Mouse (Mus musculus) neural tube, embryonic 10.5 days (tissue): Measurements from ENCODE around the gene Wdr74.

Source experiments
- DNase-seq: peaks from one replicate; pipeline ENCODE4 v3.0.0-alpha.2; 2017; ENCODE audit warnings: low spot score; ENCODE audit errors: extremely low spot score

The Wdr74 gene

DNA sequence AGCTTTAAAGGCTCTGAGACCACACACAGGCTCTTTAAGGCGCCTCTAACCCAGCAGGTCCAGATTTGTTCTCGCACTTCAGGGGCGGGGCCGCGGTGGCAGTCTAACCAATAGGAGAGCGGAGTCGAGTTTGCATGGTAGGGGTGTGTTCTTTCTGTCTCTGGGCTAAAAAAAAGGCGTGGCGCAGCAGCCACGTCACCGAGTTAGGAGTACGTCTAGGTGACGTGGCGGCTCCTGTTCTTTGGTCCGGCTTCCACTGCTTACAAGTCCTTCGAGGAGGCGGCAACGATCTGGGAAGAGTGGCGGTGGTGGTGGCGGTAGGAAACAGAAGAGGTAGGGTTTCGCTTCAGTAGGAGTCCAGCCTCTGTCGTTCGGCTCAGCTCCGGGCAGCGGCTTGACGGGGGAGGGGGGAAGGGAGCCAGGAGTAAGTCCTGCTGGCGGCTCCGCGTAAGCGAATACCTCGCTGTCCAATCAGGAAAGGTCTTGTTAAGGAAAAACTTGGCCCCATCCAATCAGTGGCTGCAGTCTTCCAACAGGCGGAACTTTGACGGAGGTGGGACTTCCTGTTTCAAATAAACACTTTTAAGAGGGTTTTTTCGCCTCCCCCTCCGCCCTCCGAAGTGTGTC, 5.7 kb downstream of the Wdr74 start, which contains the start of gene Stx5a:
TSS of gene Stx5a (plus strand) at position 171 of the 627 bp plus-strand sequence.
- DNase-seq, result peak; percentile 98

DNA sequence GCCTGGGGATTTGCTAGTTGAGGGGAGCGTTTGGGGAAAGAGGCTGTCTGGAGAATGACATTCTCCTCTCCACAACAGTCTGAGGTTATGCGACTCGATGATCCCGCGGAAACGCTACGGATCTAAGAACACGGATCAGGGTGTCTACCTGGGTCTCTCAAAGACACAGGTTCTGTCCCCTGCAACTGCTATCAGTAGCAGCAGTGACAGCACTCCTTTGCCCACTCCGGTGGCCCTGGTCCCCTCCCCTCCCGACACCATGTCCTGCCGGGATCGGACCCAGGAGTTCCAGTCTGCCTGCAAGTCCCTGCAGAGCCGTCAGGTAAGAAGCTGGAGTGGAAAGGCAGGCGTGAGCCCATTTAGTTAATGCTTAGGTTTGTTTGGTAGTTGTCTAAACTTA, 6.5 kb downstream of the Wdr74 start:
- DNase-seq, result no peak

- no peak for DNase-seq
Observed at GRCm38 (mm10) chr19:8745382-8745781, 9.8 kb downstream of the Wdr74 start.

DNA sequence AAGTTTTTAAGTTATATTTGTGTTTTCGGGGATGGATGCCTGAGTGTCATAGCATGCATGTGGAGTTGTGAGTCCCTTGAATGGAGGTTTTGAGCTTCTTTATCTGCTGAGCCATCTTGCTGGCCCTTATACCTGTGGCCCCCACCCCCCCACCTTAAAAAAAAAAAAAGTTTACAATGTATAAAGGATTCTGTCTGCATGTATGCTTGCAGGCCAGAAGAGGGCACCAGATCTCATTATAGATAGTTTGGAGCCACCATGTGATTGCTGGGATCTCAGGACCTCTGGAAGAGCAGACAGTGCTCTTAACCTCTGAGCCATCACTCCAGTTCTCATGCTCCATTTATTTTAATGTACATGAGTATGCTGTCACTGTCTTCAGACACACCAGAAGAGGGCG, 11.7 kb downstream of the Wdr74 start:
- DNase-seq, result no peak

- DNase-seq, result no peak
Observed at GRCm38 (mm10) chr19:8755652-8756051, 20.0 kb downstream of the Wdr74 start.

GRCm38 (mm10) chr19:8756635-8757387, 21.2 kb downstream of the Wdr74 start, which contains the start of gene Nxf1:
TSS of gene Nxf1 (plus strand) at chr19:8757073.
- peak; percentile 92 for DNase-seq

DNA sequence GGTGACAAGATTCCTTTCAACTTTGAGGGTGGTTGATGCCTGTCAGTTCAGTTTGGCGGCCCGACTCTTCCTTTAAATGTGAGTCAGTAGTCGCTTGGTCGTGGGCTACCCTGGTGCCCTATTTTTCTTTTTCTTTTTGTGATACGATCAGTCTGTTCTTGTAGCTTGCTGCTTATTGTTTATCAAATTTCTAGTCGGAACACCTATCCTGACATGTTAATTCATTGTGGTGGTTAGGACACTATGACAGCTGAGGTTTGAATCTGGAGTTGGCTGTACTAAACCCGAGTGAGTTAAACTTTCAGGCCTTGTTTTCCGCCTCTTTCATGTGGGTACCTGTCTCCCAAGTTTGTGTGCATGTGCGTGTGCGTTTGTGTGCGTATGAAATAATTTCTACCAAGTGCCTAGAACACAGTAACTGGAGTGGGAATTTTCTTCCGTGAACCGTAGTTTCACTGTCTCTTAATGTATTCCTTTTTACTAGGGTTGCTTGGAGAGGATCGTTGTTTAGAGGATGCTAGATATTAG, 21.9 kb downstream of the Wdr74 start:
- no peak for DNase-seq

- no peak for DNase-seq
Observed at GRCm38 (mm10) chr19:8758899-8759298, 23.3 kb downstream of the Wdr74 start.

GRCm38 (mm10) chr19:8760757-8761156, 25.1 kb downstream of the Wdr74 start:
- no peak for DNase-seq

GRCm38 (mm10) chr19:8763276-8763675, 27.6 kb downstream of the Wdr74 start:
- DNase-seq, result no peak

DNA sequence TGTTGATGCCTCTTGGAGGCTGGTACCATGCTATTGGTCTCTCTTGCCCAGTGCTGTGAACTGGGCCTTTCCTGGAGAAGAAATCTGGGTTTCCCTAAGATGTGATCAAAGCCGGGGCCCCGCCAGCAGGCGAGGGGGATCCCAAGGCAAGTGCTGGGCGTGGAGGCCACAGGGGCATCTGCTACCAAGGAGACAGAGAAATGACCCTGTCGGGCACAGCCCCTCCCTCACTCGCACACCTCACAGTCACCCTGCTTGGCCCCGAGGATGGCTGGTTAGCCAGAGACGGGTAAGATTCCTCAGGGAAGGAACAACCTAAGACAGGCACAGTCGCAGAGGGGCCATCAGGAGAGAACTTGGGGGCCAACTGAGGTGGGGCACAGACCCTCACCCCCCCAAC, 29.9 kb downstream of the Wdr74 start:
- DNase-seq, result no peak

DNA sequence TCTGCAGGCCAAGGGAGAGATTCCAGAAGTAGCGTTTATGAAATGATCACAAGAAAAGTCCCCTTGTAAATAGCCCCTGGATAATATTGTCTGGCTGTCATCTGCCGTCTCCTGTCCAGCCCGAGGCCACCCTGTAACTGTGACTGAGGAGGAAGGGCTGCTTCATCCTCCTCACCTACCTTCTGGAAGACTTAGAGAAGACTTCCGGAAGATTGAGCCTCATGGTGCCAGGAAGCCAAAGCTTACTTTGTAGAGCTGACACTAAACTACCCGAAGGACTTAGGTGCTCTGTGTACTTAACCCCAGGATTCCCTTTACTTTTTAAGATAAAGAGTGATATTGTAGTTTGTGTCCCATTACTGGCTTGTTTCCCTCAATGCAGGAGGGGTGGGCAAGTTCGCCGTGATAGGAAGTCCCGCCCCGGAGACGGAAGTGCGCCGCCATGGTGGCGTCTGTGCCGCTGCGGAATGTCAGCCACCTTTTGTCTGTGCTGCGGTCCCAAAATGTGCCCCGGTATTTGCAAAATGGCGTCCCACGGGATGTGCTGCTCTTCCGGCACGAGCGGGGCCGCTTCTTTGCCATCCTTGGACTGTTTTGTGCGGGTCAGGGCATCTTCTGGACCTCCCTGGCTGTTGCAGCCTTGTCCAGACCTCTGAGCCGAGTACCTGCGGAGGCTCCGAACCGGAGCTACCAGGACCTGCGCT, 35.1 kb downstream of the Wdr74 start, which contains the start of gene Tmem223:
TSS of gene Tmem223 (plus strand) at position 430 of the 704 bp plus-strand sequence.
- peak; percentile 81 for DNase-seq

- DNase-seq, result no peak
Observed at GRCm38 (mm10) chr19:8772996-8773395, 37.4 kb downstream of the Wdr74 start.

DNA sequence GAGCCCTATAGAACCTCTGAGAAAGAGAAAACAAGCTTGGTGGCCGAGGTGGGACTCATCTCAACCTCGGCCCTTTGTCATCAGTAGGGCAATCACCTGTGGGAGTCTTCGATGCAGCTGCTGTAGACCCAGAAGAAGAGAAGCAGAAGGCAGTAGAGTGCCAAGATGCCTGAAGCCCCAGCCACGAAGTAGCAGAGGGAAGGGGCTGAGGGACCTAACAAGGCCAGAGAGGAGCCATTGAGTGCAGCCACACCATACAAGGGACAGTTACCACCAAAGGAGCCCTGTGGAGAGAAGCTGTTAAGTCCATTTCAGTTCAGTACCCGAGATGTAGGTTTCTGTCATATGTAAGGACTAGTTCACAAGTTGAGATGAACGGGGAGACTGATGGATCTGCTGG, 37.8 kb downstream of the Wdr74 start:
- no peak for DNase-seq

DNA sequence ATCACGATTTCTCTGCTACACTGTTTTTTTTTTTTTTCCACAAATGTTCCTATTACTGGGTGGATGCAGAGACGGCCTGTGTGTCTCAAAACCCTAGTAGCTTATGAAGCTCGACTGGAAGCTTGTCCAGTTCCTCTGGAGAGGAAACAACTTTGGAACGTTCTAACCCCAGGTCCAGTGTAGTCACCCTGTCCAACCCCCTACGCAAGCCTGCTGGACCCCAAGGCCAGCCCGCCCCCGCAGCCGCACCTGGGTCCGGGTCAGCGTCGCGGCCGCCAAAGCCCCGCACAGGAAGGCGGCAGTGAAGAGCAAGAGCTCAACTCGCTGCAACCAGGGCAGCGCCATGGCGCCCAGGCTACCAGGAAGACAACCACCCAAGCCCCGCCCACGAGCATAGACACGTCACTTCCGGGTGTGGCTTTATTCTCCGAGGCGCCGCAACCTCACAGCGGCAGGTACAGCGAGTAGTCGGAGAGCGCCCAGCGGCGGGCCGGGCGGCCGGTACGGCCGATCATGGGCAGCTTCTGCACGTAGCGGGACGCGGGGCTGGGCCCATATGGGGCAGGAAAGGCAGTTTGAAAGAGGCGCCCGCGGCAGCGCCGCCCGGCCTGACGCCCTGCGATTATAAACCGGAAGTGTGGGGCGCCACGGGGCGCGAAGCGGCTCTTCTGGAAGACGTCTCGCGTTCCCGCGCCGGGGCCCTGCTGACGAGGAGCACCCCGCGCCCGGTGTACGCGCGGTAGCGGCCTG, 38.6 kb downstream of the Wdr74 start, which contains the start of gene Tmem179b:
TSS of gene Tmem179b (minus strand) at position 382 of the 750 bp plus-strand sequence.
- peak; percentile 99 for DNase-seq

DNA sequence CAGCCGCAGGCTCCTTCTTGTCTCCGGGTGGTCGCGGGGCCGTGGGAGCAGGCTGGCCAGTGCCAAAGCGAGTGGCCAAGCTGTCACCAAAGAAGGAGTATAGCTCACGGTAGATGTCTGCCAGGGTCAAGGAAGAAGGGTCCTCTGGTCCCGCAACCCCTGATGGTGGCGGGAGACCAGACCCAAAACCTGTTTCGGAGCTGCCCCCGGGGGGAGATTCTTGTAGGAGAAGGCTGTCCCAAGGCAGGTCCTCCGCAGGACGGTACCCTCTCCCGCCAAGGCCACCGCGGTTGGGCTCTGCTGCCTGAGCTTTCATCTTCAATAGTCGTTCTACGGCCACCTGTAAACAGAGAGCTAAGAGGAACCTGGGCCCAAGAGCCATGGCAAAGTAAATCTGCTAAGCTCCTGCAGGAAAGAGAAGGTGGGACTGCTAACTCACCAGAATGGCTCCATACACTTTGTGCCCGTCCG, 39.4 kb downstream of the Wdr74 start:
- DNase-seq, result no peak

- peak; percentile 89 for DNase-seq
Observed at GRCm38 (mm10) chr19:8786008-8786781, 50.6 kb downstream of the Wdr74 start, which contains the start of gene Taf6l. TSS of gene Taf6l (minus strand) at chr19:8786417.

DNA sequence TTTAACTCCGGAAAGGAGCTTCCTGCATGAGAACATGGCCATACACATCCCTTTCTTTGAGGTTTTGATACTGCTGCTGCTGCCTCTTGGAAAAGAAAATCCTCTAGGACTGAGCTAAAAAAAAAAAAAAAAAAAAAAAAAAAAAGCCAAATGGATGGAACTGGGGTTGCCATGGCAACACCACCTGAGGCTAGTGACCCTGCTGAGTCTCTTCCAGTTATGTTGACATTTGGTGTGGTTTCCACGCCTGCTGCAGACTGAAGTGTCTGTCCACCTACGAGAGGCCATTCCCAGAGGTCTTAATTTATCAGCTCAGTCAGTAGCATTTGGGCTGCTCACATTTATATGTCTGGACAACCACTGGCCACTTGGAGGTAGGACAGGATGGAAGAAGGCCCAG, 52.9 kb downstream of the Wdr74 start:
- no peak for DNase-seq

DNA sequence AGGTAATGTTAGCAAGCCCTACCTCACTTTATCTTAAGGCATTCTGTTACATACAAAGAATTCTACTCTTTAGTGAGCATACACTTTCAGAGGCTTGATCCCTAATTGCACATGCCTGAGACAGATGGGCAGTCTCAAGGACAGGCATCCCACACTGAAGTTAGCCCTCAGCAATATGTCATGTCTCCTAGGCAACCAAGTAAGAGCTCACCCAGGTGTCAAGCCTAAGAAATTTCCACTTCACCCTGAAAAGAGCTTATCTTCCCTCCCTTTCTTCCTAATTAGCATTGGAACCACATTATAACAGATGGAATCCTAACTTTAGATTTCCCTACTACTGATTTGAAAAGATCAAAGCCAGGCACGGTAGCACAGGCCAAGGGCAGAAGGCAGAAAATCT, 53.5 kb downstream of the Wdr74 start:
- no peak for DNase-seq

DNA sequence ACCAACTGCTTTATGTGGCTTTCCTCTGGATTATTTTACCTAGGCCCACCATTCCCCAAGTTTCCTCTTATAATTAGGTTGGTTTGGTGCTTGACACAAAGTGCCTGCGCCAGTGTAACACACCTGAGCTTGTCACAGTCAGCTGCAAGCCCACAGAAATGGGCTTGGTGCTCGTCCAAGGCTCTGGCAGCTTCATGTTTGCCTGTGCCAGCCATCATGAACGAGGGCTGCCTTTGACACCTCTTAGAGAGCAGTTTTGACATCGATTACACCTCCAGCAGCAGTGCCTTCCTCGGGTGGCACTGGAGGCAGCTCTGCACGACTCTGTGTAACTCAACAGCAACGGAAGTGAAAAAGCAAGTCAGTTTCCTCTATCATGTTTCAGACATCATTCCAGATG, 54.5 kb downstream of the Wdr74 start:
- DNase-seq, result no peak
